In genomic region chr4:118997127-118997542, GRCm38 (mm10) we compare ENCODE assay signal across 25 mouse cellular contexts. TPM values are rescaled to one million over a fixed set of nuclear protein-coding genes. Genes with fewer than 3 reads are reported as not detected.
"Had no signal": no experiment of that assay in that cellular context is flagged by ENCODE, and none has a peak within 500 bp of the region (broad histone marks: within the 10 kb centered on the region; RNA-seq: fewer than 3 reads in every experiment).

No protein-coding gene starts in this region.

- H3K4me1 ChIP-seq: midbrain, embryonic 10.5 days; midbrain, embryonic 12.5 days; neural tube, embryonic 13.5 days; neural tube, embryonic 15.5 days; stomach, embryonic 15.5 days had no signal

- H3K27me3 ChIP-seq: midbrain, embryonic 12.5 days; neural tube, embryonic 13.5 days; stomach, embryonic 15.5 days had no signal

- H3K9ac ChIP-seq: lung, embryonic 14.5 days; midbrain, embryonic 12.5 days; neural tube, embryonic 13.5 days; neural tube, embryonic 15.5 days; stomach, embryonic 15.5 days had no signal

- H3K4me3 ChIP-seq: midbrain, embryonic 10.5 days; midbrain, embryonic 12.5 days; myocyte; neural tube, embryonic 13.5 days; neural tube, embryonic 15.5 days; stomach, embryonic 15.5 days had no signal

- H3K36me3 ChIP-seq: midbrain, embryonic 10.5 days; midbrain, embryonic 12.5 days; neural tube, embryonic 13.5 days; neural tube, embryonic 15.5 days; stomach, embryonic 15.5 days had no signal

- H3K4me2 ChIP-seq: lung, embryonic 14.5 days; midbrain, embryonic 12.5 days; neural tube, embryonic 13.5 days; neural tube, embryonic 15.5 days; stomach, embryonic 15.5 days had no signal

- H3K27ac ChIP-seq: midbrain, embryonic 10.5 days; midbrain, embryonic 12.5 days; neural tube, embryonic 13.5 days; neural tube, embryonic 15.5 days; stomach, embryonic 15.5 days; stomach, postnatal 0 days had no signal

- DNase-seq: lung, adult 18-20 months; lung, embryonic 14.5 days; lung, postnatal 10 days; lung, postnatal 4 days; midbrain, embryonic 14.5 days; retina, postnatal 1 day; right cerebral cortex, adult 18-20 months; right cerebral cortex, postnatal 25 days; thymus, adult 2 months; thymus, postnatal 25 days; thymus, postnatal 4 days had no signal

RNA-seq across cellular contexts. Expression of gene Lao1, which starts 35.8 kb away (rescaled TPM):
- total RNA-seq: megakaryocyte, adult 5-6 weeks; megakaryocyte-erythroid progenitor cell, adult 5-6 weeks had no signal
- polyA plus RNA-seq: liver, embryonic 16.5 days; lung, embryonic 14.5 days; lung, embryonic 16.5 days; midbrain, embryonic 10.5 days; midbrain, embryonic 12.5 days; midbrain, embryonic 14.5 days; midbrain, embryonic 16.5 days; myocyte; neural tube, embryonic 11.5 days; neural tube, embryonic 13.5 days; neural tube, embryonic 15.5 days; spleen, adult 2 months; stomach, embryonic 15.5 days had no signal

RNA-seq across cellular contexts. Expression of gene Olfr1328, which starts 58.7 kb away (rescaled TPM):
- total RNA-seq: megakaryocyte, adult 5-6 weeks; megakaryocyte-erythroid progenitor cell, adult 5-6 weeks had no signal
- polyA plus RNA-seq: liver, embryonic 16.5 days; lung, embryonic 14.5 days; lung, embryonic 16.5 days; midbrain, embryonic 10.5 days; midbrain, embryonic 12.5 days; midbrain, embryonic 14.5 days; midbrain, embryonic 16.5 days; myocyte; neural tube, embryonic 11.5 days; neural tube, embryonic 13.5 days; neural tube, embryonic 15.5 days; spleen, adult 2 months; stomach, embryonic 15.5 days; stomach, postnatal 0 days; thymus, adult 2 months had no signal
